Mouse (Mus musculus): ENCODE measurements around the gene Mboat7.
"Not testable (repeated sequence)": the region's sequence is repeated elsewhere in the genome, so short reads cannot be mapped to it uniquely, and the experiment has no call there.

DNA sequence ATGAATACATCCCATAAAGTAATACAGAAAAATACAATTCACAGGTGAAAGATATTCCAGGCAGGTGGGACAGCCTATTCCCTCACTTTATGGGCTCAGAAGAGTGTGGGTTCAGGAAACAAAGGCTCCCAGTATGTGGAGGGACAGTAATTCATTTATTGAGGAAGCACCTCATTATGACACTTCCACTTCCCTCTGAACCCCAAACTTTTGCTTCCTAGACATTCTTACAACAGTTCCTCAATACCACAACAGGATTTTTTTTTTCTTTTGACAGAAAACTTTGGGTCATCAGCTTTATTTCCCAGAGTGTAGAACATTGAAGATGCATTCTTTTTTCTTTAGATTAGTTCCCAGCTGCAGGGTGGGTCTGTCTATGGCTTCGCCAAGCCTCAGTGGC, 39.4 kb upstream of the Mboat7 start:
- not testable (repeated sequence) for TF ChIP-seq CTCF (IDR thresholded peaks at IDR 0.05; ENCODE audit: borderline replicate concordance, insufficient read depth, low read length); POLR2A (IDR thresholded peaks at IDR 0.05; ENCODE audit: low read depth, low read length)

Measured in embryonic fibroblast, embryonic 13.5 days (primary cell).